Mouse (Mus musculus): ENCODE measurements at regions not wholly inside any gene's neighbourhood (a gene's known extent, or its start where the extent isn't known, plus 50 kb on each side); places are given as distances from the start of the nearest gene placed in this dataset.

DNA sequence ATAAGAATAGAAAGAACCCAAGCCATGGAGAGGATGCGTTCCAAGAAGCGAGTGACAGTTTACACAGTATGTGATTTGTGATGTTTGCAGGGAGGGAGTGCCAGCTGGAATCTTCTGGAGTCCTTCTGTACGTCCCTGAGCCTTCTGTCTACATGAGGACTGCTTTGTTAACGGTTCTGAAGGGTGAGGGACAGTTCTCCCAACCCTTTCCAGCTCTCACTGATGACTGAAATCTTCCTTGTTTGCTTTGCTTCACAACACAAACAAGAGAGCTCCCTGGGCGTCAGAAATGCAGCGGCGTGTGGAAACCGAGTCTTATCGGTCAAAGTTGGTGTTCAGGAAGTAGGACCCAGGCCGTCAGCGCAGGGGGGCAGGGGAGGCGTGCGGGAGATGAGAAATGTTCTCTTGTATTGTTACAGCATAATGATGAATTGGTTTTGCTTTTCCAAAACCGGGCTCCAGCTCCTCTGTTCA, 112.2 kb upstream of the Npvf start:
- TF ChIP-seq POLR2A (IDR thresholded peaks at IDR 0.05; ENCODE audit: control insufficient read depth, low read depth, low read length) (no peak), CTCF (IDR thresholded peaks at IDR 0.05; ENCODE audit: control insufficient read depth, insufficient read depth, insufficient replicate concordance, low read depth, low read length) (no peak)
- no peak overlapping the region for H3K4me3 ChIP-seq (ENCODE audit: control insufficient read depth, low read depth, low read length)
- no peaks in the 10 kb centered on the region; the same call in 1 of the 2 replicates for H3K4me1 ChIP-seq (ENCODE audit: control insufficient read depth, insufficient read depth, low read length)
- no peaks in the 10 kb centered on the region for H3K27me3 ChIP-seq (ENCODE audit: control insufficient read depth, insufficient read depth, low read length)
- H3K27ac ChIP-seq (ENCODE audit: control insufficient read depth, insufficient read depth, low read depth, low read length) = no peak overlapping the region
- no peaks in the 10 kb centered on the region for H3K36me3 ChIP-seq (ENCODE audit: control insufficient read depth, insufficient read depth, low read length)

DNA sequence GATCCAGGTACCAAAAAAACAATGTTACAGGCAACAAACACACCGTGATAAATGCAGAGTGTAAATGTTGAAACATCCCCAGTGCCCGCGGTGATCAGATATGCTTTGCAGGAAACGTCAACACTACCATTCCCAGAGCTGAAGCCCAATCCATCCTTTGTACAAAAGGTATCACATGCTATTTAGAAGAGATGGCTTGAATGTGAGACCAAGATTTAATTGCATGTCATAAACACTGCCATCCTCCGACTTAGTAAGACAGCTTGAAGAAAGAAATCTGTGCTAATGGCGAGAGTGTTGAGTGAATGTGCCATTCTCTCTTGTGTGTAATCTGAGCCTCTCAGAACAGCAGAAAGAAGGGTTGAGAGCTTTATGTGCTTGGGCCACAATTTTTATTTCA, 112.9 kb upstream of the Npvf start:
- Histone ChIP-seq H3K27ac (ENCODE audit: control insufficient read depth, insufficient read depth, low read depth, low read length) (no peak overlapping the region), H3K27me3 (ENCODE audit: control insufficient read depth, insufficient read depth, low read length) (no peaks in the 10 kb centered on the region), H3K4me3 (ENCODE audit: control insufficient read depth, low read depth, low read length) (no peak overlapping the region), H3K36me3 (ENCODE audit: control insufficient read depth, insufficient read depth, low read length) (no peaks in the 10 kb centered on the region), H3K4me1 (ENCODE audit: control insufficient read depth, insufficient read depth, low read length) (no peaks in the 10 kb centered on the region; the same call in 1 of the 2 replicates)
- TF ChIP-seq CTCF (IDR thresholded peaks at IDR 0.05; ENCODE audit: control insufficient read depth, insufficient read depth, insufficient replicate concordance, low read depth, low read length) (no peak), POLR2A (IDR thresholded peaks at IDR 0.05; ENCODE audit: control insufficient read depth, low read depth, low read length) (no peak)

DNA sequence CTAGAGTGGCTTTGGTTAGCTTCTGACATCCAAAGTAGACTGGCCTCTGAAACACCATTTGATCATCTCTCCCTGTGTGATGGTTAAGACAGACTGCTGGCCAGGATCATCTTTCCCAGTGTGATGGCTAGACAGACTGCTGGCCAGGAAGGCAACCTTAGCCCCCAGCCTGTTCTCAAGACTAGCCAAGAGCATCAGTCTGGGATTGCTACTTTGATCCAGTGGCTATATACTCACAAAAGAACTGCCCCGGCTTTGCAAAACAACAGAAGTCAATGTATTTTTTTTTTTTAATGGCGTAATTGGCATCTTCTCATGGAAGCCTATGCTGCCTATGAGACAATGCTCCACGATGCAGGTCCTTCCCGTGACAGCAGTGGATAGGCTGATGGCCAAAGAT, 113.6 kb upstream of the Npvf start:
- no peaks in the 10 kb centered on the region for H3K27me3 ChIP-seq (ENCODE audit: control insufficient read depth, insufficient read depth, low read length)
- no peak for TF ChIP-seq CTCF (IDR thresholded peaks at IDR 0.05; ENCODE audit: control insufficient read depth, insufficient read depth, insufficient replicate concordance, low read depth, low read length)
- no peak for TF ChIP-seq POLR2A (IDR thresholded peaks at IDR 0.05; ENCODE audit: control insufficient read depth, low read depth, low read length)

DNA sequence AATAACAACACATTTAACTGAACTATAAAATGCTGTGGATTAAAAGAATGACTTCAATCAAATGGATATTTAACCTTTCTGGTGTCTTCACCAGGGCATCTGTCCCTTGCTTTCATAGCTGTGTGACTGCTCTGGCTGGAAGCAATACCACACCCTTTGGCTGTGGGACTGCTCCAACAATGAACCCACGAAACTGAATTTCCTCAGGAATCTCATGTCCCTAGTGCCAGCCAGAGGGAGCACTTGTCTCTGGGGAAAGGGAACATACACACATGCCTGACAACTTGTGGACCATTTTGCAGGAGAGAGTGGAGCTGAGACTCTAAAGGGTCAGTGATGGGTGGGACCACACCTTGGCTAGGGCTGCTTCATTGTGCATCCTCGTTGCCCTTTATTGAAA, 114.9 kb upstream of the Npvf start:
- Histone ChIP-seq H3K36me3 (ENCODE audit: control insufficient read depth, insufficient read depth, low read length) (no peaks in the 10 kb centered on the region), H3K4me3 (ENCODE audit: control insufficient read depth, low read depth, low read length) (no peak overlapping the region), H3K27me3 (ENCODE audit: control insufficient read depth, insufficient read depth, low read length) (no peaks in the 10 kb centered on the region), H3K4me1 (ENCODE audit: control insufficient read depth, insufficient read depth, low read length) (no peaks in the 10 kb centered on the region; the same call in 1 of the 2 replicates), H3K27ac (ENCODE audit: control insufficient read depth, insufficient read depth, low read depth, low read length) (no peak overlapping the region)
- TF ChIP-seq CTCF (IDR thresholded peaks at IDR 0.05; ENCODE audit: control insufficient read depth, insufficient read depth, insufficient replicate concordance, low read depth, low read length) (no peak), POLR2A (IDR thresholded peaks at IDR 0.05; ENCODE audit: control insufficient read depth, low read depth, low read length) (no peak)

More for the DNA sequence above, 113.6 kb upstream of the Npvf start:
- Histone ChIP-seq H3K36me3 (ENCODE audit: control insufficient read depth, insufficient read depth, low read length) (no peaks in the 10 kb centered on the region), H3K4me1 (ENCODE audit: control insufficient read depth, insufficient read depth, low read length) (no peaks in the 10 kb centered on the region; the same call in 1 of the 2 replicates), H3K27ac (ENCODE audit: control insufficient read depth, insufficient read depth, low read depth, low read length) (no peak overlapping the region), H3K4me3 (ENCODE audit: control insufficient read depth, low read depth, low read length) (no peak overlapping the region)

DNA sequence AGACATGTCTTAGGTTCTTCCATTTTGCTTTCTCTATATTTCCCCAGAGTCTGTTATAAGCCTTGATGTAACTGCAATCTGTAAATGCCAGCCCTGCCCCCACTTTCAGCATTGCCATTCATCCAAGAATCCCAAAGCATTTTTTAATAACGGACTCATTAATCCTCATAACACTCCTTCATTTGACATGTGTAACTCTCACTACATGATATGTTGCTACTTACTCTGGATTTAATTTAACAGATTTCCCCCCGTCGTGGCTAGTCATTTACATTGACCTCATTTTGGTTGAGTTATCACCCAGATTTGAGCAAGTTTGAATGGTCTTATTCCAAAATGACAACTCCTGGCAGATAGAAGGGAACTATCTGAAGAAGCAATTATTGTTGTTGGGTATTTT, 116.2 kb upstream of the Npvf start:
- no peaks in the 10 kb centered on the region for H3K27me3 ChIP-seq (ENCODE audit: control insufficient read depth, insufficient read depth, low read length)
- no peaks in the 10 kb centered on the region for H3K4me1 ChIP-seq (ENCODE audit: control insufficient read depth, insufficient read depth, low read length)
- TF ChIP-seq POLR2A (IDR thresholded peaks at IDR 0.05; ENCODE audit: control insufficient read depth, low read depth, low read length) = no peak
- no peak for TF ChIP-seq CTCF (IDR thresholded peaks at IDR 0.05; ENCODE audit: control insufficient read depth, insufficient read depth, insufficient replicate concordance, low read depth, low read length)
- no peak overlapping the region for H3K27ac ChIP-seq (ENCODE audit: control insufficient read depth, insufficient read depth, low read depth, low read length)
- H3K36me3 ChIP-seq (ENCODE audit: control insufficient read depth, insufficient read depth, low read length) = no peaks in the 10 kb centered on the region
- H3K4me3 ChIP-seq (ENCODE audit: control insufficient read depth, low read depth, low read length) = no peak overlapping the region

DNA sequence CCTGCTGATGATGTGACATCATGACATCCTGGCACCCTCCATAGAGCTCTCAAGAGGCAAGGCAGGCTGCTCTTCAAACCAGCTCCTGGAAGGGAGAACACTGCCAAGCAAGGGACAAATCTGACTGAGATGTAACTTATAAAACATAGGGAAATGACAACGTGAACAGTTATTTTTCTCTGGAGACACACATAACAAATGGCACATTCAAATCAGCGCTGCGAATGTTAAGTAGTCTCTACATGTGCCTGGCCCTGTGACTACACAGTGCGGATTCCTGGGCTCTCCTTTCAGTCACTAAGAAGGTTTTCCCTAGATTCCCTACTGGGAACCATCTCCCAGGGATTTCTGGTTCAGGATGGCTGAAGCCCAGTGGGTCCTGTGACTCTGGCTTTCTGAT, 121.4 kb upstream of the Npvf start:
- Histone ChIP-seq H3K4me3 (ENCODE audit: control insufficient read depth, low read depth, low read length) (no peak overlapping the region), H3K27me3 (ENCODE audit: control insufficient read depth, insufficient read depth, low read length) (no peaks in the 10 kb centered on the region), H3K27ac (ENCODE audit: control insufficient read depth, insufficient read depth, low read depth, low read length) (no peak overlapping the region), H3K36me3 (ENCODE audit: control insufficient read depth, insufficient read depth, low read length) (no peaks in the 10 kb centered on the region), H3K4me1 (ENCODE audit: control insufficient read depth, insufficient read depth, low read length) (no peaks in the 10 kb centered on the region)
- no peak for TF ChIP-seq CTCF (IDR thresholded peaks at IDR 0.05; ENCODE audit: control insufficient read depth, insufficient read depth, insufficient replicate concordance, low read depth, low read length)

DNA sequence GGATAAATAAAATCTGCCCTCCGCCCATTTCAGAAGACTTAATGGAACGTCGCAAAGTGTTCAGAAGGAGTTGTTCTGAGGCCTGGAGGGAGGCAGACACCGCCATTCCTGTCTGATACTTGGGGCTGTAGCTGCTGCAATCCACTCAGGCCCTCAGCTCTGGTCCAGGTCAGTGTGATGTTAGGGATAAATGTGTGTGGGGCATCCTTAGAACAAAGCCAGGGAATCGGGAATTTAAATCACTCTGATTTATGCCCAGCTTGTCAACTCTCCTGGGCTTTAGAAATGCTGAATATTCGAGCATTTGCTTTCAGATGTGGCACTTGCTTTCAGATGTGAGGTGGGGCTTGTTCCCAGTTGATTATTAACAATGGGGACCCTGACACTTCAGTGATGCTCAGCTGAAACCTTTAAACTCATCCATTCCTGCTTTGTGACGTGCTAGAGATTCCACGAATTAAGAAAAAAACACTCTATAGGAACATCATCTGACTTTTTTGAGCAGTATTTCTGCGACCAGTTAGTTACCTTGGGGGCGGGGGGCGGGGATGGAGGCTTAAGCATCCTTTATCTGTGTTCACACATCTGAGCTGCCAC, 122.1 kb upstream of the Npvf start:
- Histone ChIP-seq H3K4me3 (ENCODE audit: control insufficient read depth, low read depth, low read length) (no peak overlapping the region), H3K4me1 (ENCODE audit: control insufficient read depth, insufficient read depth, low read length) (no peaks in the 10 kb centered on the region), H3K27me3 (ENCODE audit: control insufficient read depth, insufficient read depth, low read length) (no peaks in the 10 kb centered on the region), H3K27ac (ENCODE audit: control insufficient read depth, insufficient read depth, low read depth, low read length) (no peak overlapping the region), H3K36me3 (ENCODE audit: control insufficient read depth, insufficient read depth, low read length) (no peaks in the 10 kb centered on the region)
- TF ChIP-seq POLR2A (IDR thresholded peaks at IDR 0.05; ENCODE audit: control insufficient read depth, low read depth, low read length) (no peak), CTCF (IDR thresholded peaks at IDR 0.05; ENCODE audit: control insufficient read depth, insufficient read depth, insufficient replicate concordance, low read depth, low read length) (no peak)
